Mouse (Mus musculus): Measurements from ENCODE around the gene Lingo4.

GRCm38 (mm10) chr3:94363291-94364153 is 34.8 kb upstream of the Lingo4 start:
- TF ChIP-seq GATA1 (IDR thresholded peaks at IDR 0.05; ENCODE audit: borderline replicate concordance, low read length) (no peak), FLI1 (IDR thresholded peaks at IDR 0.05; ENCODE audit: low read length) (no peak)

Data from megakaryocyte, embryonic 14.5 days (primary cell).